Mouse (Mus musculus) cerebellum, postnatal 14 days (tissue): ENCODE measurements around the gene B4galt5.
A peak's percentile ranks its signal among the peaks of the same experiment; 100 is the strongest.

ENCODE experiments used
- DNase-seq, 2 experiments: peaks; one replicate each; pipeline ENCODE4 v3.0.0; 2021; ENCODE audit warnings: mixed read lengths in 2 of 2

Gene B4galt5

GRCm38 (mm10) chr2:167274713-167275465 is 74.1 kb downstream of the B4galt5 start:
- DNase-seq = peak in 1 of 2 experiments; percentile 11

GRCm38 (mm10) chr2:167273206-167273740 is 75.7 kb downstream of the B4galt5 start:
- DNase-seq = peak in 1 of 2 experiments; percentile 5

DNA sequence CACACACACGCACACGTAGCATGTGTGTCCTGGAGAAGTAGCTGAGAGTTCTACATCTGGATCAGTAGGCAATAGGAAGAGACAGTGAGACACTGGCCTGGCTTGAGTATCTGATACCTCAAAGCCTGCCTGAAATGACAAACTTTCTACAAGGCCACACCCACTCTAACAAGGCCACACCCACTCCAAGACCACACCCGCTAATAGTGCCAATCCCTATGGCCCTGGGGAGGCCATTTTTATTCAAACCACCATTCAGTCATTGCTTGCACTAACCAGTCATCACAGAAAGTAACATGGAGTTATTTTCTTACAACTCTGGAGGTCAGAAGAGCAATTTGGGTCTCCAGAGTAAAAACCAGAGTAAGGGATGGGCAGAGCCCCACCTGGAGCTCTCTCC is 76.3 kb downstream of the B4galt5 start:
- no peak for DNase-seq

GRCm38 (mm10) chr2:167271121-167271521 is 77.9 kb downstream of the B4galt5 start:
- no peak for DNase-seq

GRCm38 (mm10) chr2:167270496-167270895 is 78.5 kb downstream of the B4galt5 start:
- DNase-seq = no peak

GRCm38 (mm10) chr2:167268721-167269120 is 80.3 kb downstream of the B4galt5 start:
- DNase-seq = peak in 1 of 2 experiments; percentile 6

DNA sequence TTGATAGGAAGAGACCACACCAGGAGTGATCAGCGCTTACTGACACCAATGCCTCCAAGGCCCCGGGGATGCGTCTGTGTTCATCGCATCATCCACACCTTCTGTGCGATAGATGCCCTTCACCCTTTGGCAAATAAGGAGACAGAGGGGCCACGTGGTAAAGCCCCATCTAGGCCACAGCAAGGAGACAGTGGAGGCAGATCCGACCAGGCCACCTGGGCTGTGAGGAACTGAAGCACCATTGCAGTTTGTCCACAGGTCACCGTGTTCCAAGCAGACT is 80.6 kb downstream of the B4galt5 start:
- no peak for DNase-seq

- DNase-seq = peak in 1 of 2 experiments; percentile 1
Measured at GRCm38 (mm10) chr2:167267531-167268410, 81.2 kb downstream of the B4galt5 start.

- DNase-seq = no peak
Measured at GRCm38 (mm10) chr2:167266231-167266630, 82.8 kb downstream of the B4galt5 start.

DNA sequence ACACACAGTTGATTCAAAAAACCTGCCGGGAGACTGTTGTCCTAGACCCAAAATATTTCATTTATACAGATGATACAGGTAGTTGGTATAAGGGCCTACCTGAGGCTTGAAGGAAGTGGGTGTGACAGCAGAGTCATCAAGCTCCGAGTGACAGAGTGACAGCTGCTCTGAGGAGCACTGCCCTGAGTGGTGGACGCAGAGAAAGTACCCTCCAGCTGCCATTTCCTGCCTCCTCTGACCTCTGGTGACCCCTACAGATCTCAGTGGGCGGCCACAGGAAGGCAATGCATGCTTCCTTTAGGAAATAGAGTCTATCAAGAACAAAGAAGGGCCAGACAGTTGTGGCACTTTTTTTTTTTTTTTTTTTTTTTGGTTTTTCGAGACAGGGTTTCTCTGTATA is 83.2 kb downstream of the B4galt5 start:
- no peak for DNase-seq

- DNase-seq = no peak
Measured at GRCm38 (mm10) chr2:167265021-167265420, 84.0 kb downstream of the B4galt5 start.

GRCm38 (mm10) chr2:167263931-167264330 is 85.1 kb downstream of the B4galt5 start:
- no peak for DNase-seq

- peak; percentile 75 to 78 for DNase-seq
Measured at GRCm38 (mm10) chr2:167263040-167263810, 85.8 kb downstream of the B4galt5 start.

DNA sequence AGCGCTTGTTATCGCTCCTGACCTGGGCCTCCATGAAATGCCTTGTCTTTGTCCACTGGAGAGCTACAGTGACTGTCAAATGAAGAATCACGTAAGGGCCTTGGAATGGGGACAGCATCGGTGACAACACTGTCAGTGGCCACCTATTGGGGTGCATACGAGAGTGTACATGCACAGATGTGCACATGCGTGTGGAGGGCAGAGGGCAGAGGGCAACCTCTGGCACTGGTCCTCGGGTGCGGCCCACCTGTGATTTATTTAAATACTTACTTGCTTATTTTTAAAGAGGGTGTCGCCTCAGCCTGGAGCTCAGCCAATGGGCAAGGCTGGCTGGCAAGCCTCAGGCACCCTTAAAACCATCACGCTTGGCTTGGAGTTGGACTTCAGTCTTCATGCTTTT is 86.5 kb downstream of the B4galt5 start:
- no peak for DNase-seq

- DNase-seq = no peak
Measured at GRCm38 (mm10) chr2:167261106-167261505, 87.9 kb downstream of the B4galt5 start.

DNA sequence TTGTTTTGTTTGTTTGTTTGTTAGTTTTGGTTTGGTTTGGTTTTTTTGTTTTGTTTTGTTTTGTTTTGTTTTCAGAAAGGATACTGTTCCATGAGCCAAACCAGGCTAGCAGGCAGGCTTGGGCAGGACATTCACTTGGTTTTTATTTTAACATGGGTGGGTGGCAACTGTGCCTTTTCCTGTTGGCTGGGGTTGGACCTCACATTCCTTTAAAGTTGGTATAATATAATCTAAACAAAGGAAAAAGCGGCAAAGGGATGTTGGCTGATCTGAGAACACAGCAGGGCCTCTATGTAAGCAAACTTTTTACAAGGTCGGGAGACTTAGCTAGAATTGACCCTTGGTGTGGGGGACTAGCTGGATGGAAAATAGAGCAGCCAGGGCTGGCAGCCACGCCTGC is 91.2 kb downstream of the B4galt5 start:
- DNase-seq = no peak

GRCm38 (mm10) chr2:167254808-167255207 is 94.2 kb downstream of the B4galt5 start:
- no peak for DNase-seq

- no peak for DNase-seq
Measured at GRCm38 (mm10) chr2:167254185-167254584, 94.8 kb downstream of the B4galt5 start.

- no peak for DNase-seq
Measured at GRCm38 (mm10) chr2:167253476-167253875, 95.5 kb downstream of the B4galt5 start.

DNA sequence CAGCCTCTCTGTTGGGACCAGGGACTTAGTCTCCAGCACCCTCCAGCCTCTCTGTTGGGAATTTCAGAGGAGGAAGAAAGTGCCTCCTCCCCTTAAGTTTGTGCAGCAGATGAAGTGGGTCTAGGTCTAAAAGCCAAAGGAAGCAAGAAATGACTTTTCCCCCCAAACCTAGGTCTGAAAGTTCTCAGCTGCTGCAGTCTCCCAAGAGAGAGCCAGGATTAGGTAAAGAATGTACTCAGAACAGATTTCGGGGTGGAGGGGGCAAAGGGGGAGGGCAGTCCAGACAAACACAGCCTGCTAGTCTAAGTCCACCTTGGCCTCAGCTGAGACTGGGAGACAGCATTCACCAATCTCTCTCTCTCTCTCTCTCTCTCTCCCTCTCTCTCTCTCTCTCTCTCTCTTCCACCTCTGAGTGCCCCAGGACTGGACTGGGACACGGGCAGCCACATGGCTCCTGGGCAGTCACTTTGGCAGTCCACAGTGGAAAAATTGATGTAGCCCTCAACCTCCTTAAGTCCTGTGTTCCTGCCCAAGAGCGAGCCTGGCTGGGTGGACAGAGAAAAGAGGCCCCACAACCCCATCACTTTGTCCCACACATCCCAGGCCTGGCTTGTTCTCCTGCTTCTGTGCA is 96.8 kb downstream of the B4galt5 start:
- no peak for DNase-seq

- DNase-seq = no peak
Measured at GRCm38 (mm10) chr2:167250736-167251337, 98.1 kb downstream of the B4galt5 start.
